Mouse (Mus musculus) brain, adult 2 months (tissue): ENCODE measurements at regions not wholly inside any gene's neighbourhood (a gene's known extent, or its start where the extent isn't known, plus 50 kb on each side); places are given as distances from the start of the nearest gene placed in this dataset.
A peak's percentile ranks its signal among the peaks of the same experiment; 100 is the strongest.

Experiments
- DNase-seq: peaks from one replicate; pipeline ENCODE4 v3.0.0; 2011; ENCODE audit warnings: low read depth, low spot score

- peak; percentile 1 for DNase-seq
Measured at GRCm38 (mm10) chr10:48211504-48211903, 1577.1 kb downstream of the Grik2 start.
